Mouse (Mus musculus): ENCODE data around the gene Gm21969.
A peak's percentile ranks its signal among the peaks of the same experiment; 100 is the strongest.

The Gm21969 gene

GRCm38 (mm10) chr4:139602357-139603244 lies at the start of gene Gm21969:
TSS of gene Gm21969 (plus strand) at chr4:139603186.
- DNase-seq (ENCODE audit: low spot score in 2 of 2), result no peak

- DNase-seq (ENCODE audit: low spot score in 2 of 2), result no peak
Observed at GRCm38 (mm10) chr4:139555235-139555634, 47.8 kb upstream of the Gm21969 start.

- no peak for DNase-seq (ENCODE audit: low spot score in 2 of 2)
Observed at GRCm38 (mm10) chr4:139555951-139556350, 47.0 kb upstream of the Gm21969 start.

GRCm38 (mm10) chr4:139568361-139568760 lies 34.6 kb upstream of the Gm21969 start:
- DNase-seq (ENCODE audit: low spot score in 2 of 2), result no peak

- DNase-seq (ENCODE audit: low spot score in 2 of 2), result no peak
Observed at GRCm38 (mm10) chr4:139570756-139571155, 32.2 kb upstream of the Gm21969 start.

GRCm38 (mm10) chr4:139572928-139573512 lies 30.0 kb upstream of the Gm21969 start:
- no peak for DNase-seq (ENCODE audit: low spot score in 2 of 2)

- peak; percentile 98 to 99 for DNase-seq (ENCODE audit: low spot score in 2 of 2)
Observed at GRCm38 (mm10) chr4:139574156-139574798, 28.7 kb upstream of the Gm21969 start.

- DNase-seq (ENCODE audit: low spot score in 2 of 2), result peak; percentile 69 to 76
Observed at GRCm38 (mm10) chr4:139574799-139575672, 27.9 kb upstream of the Gm21969 start.

GRCm38 (mm10) chr4:139575673-139576003 lies 27.3 kb upstream of the Gm21969 start:
- no peak for DNase-seq (ENCODE audit: low spot score in 2 of 2)

GRCm38 (mm10) chr4:139576251-139576880 lies 26.6 kb upstream of the Gm21969 start:
- peak in 1 of 2 experiments; percentile 50 for DNase-seq (ENCODE audit: low spot score in 2 of 2)

- peak in 1 of 2 experiments; percentile 36 for DNase-seq (ENCODE audit: low spot score in 2 of 2)
Observed at GRCm38 (mm10) chr4:139577006-139577405, 26.0 kb upstream of the Gm21969 start.

GRCm38 (mm10) chr4:139578389-139578788 lies 24.6 kb upstream of the Gm21969 start:
- DNase-seq (ENCODE audit: low spot score in 2 of 2), result no peak

GRCm38 (mm10) chr4:139579003-139579402 lies 24.0 kb upstream of the Gm21969 start:
- DNase-seq (ENCODE audit: low spot score in 2 of 2), result no peak

GRCm38 (mm10) chr4:139579466-139579865 lies 23.5 kb upstream of the Gm21969 start:
- DNase-seq (ENCODE audit: low spot score in 2 of 2), result no peak

- DNase-seq (ENCODE audit: low spot score in 2 of 2), result no peak
Observed at GRCm38 (mm10) chr4:139580663-139581336, 22.2 kb upstream of the Gm21969 start.

- no peak for DNase-seq (ENCODE audit: low spot score in 2 of 2)
Observed at GRCm38 (mm10) chr4:139581427-139582051, 21.4 kb upstream of the Gm21969 start.

- DNase-seq (ENCODE audit: low spot score in 2 of 2), result no peak
Observed at GRCm38 (mm10) chr4:139582346-139582745, 20.6 kb upstream of the Gm21969 start.

GRCm38 (mm10) chr4:139582903-139583302 lies 20.1 kb upstream of the Gm21969 start:
- DNase-seq (ENCODE audit: low spot score in 2 of 2), result no peak

- no peak for DNase-seq (ENCODE audit: low spot score in 2 of 2)
Observed at GRCm38 (mm10) chr4:139583629-139584245, 19.2 kb upstream of the Gm21969 start.

- DNase-seq (ENCODE audit: low spot score in 2 of 2), result no peak
Observed at GRCm38 (mm10) chr4:139584704-139585103, 18.3 kb upstream of the Gm21969 start.

Measured in right cerebral cortex, postnatal 10 days (tissue).